Mouse (Mus musculus) heart, embryonic 15.5 days (tissue): Measurements from ENCODE around the gene Serpina3b. TPM values are rescaled to one million over a fixed set of nuclear protein-coding genes. Genes with fewer than 3 reads are reported as not detected.
A peak's percentile ranks its signal among the peaks of the same experiment; 100 is the strongest.

Source experiments
- ATAC-seq: fragments of 200-750 bp; cut with Nextera tagmentation; replicated peaks from 2 replicates; pipeline ENCODE4 v1.8.0; 2017; ENCODE audit warnings: low read depth, moderate TSS enrichment; ENCODE audit not compliant: insufficient number of reproducible peaks, insufficient read depth, low FRiP score
- H3K27ac ChIP-seq: fragments of 300-500 bp; sonication (generic); 2 replicates; pipeline ENCODE4 v1.5.1; 2015; ENCODE audit warnings: mild to moderate bottlenecking, inconsistent platforms
- H3K27me3 ChIP-seq: fragments of 300-500 bp; sonication (generic); 2 replicates; pipeline ENCODE4 v1.6.1; 2015; ENCODE audit warnings: inconsistent platforms
- H3K36me3 ChIP-seq: fragments of 300-500 bp; sonication (generic); 2 replicates; pipeline ENCODE4 v1.6.1; 2015; ENCODE audit warnings: mild to moderate bottlenecking, inconsistent platforms
- H3K4me1 ChIP-seq: fragments of 300-500 bp; sonication (generic); replicated peaks from 2 replicates; pipeline ENCODE4 v1.6.1; 2015; ENCODE audit warnings: inconsistent platforms
- H3K4me2 ChIP-seq: fragments of 300-500 bp; sonication (generic); 2 replicates; pipeline ENCODE4 v1.6.1; 2015; ENCODE audit warnings: inconsistent platforms, mild to moderate bottlenecking, moderate library complexity
- H3K4me3 ChIP-seq: fragments of 300-500 bp; sonication (generic); 2 replicates; pipeline ENCODE4 v1.5.1; 2015; ENCODE audit warnings: mild to moderate bottlenecking, inconsistent platforms
- H3K9ac ChIP-seq: fragments of 300-500 bp; sonication (generic); 2 replicates; pipeline ENCODE4 v1.6.1; 2015; ENCODE audit warnings: mild to moderate bottlenecking, inconsistent platforms
- H3K9me3 ChIP-seq: fragments of 300-500 bp; sonication (generic); replicated peaks from 2 replicates; pipeline ENCODE4 v1.6.1; 2016; ENCODE audit warnings: inconsistent platforms
- whole genome bisulfite sequencing: fragments of 180-500 bp; shearing (Covaris S2); methylation state at CpG from one replicate; pipeline ENCODE4 v1.1.7; 2015; ENCODE audit warnings: mixed read lengths; 5-methylcytosine and 5-hydroxymethylcytosine counted together
- polyA plus RNA-seq: library from polyadenylated mRNA; unstranded; fragments of >200 nt; fragmentation: Nextera tagmentation; extraction: Ambion mirVana; gene quantifications from 2 replicates; pipeline ENCODE4 v1.2.1, GENCODE M21; 2015

Serpina3b gene
- polyA plus RNA-seq, 1 experiment from 2014 or later: 0.11 TPM

GRCm38 (mm10) chr12:104178577-104178976 is 50.8 kb downstream of the Serpina3b start:
- peak; percentile 72 for ATAC-seq
- H3K9ac ChIP-seq: no peak overlapping the region
- H3K27me3 ChIP-seq: peaks cover 14% of the 10 kb centered on the region
- H3K27ac ChIP-seq: no peak overlapping the region
- no peaks in the 10 kb centered on the region for H3K9me3 ChIP-seq
- H3K4me2 ChIP-seq: no peak overlapping the region
- peaks cover 11% of the 10 kb centered on the region for H3K4me1 ChIP-seq
- H3K4me3 ChIP-seq: no peak overlapping the region
- H3K36me3 ChIP-seq: no peaks in the 10 kb centered on the region

GRCm38 (mm10) chr12:104178987-104179386 is 51.2 kb downstream of the Serpina3b start:
- 0 out of 2 replicates have a peak, but pooled peaks have one; percentile 25 for ATAC-seq
- H3K4me1 ChIP-seq: peaks cover 11% of the 10 kb centered on the region
- no peak overlapping the region for H3K4me3 ChIP-seq
- H3K27ac ChIP-seq: no peak overlapping the region
- 60% methylated on average over 2 of the region's 2 CpGs for WGBS
- peaks cover 14% of the 10 kb centered on the region for H3K27me3 ChIP-seq
- no peak overlapping the region for H3K4me2 ChIP-seq
- no peak overlapping the region for H3K9ac ChIP-seq
- H3K9me3 ChIP-seq: no peaks in the 10 kb centered on the region
- H3K36me3 ChIP-seq: no peaks in the 10 kb centered on the region

DNA sequence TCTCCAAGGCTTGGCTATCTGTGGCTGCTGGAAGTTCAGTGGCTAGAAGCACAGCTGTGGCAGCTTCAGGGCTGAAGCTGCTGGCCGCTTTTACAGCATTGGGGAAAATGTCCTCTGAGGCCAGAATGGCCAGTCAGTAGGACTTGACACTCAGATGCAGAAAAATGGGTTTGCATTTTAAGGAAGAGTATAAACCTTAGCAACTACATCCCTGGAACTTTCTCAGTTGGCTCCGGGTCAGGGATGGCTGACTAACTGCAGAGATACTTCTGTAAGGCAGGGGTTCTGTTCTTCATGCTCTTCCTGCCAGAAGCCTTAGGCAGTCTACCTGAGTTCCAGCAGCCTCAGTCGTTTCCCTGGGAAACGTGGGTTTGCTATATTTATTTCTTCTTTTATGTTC is 57.2 kb downstream of the Serpina3b start:
- Histone ChIP-seq H3K4me2 (no peak overlapping the region), H3K4me3 (no peak overlapping the region), H3K9me3 (no peaks in the 10 kb centered on the region), H3K27me3 (peaks cover 10% of the 10 kb centered on the region), H3K27ac (no peak overlapping the region), H3K4me1 (no peaks in the 10 kb centered on the region), H3K9ac (no peak overlapping the region), H3K36me3 (no peaks in the 10 kb centered on the region)
- no peak for ATAC-seq
- 62% methylated on average over 4 of the region's 4 CpGs for WGBS

DNA sequence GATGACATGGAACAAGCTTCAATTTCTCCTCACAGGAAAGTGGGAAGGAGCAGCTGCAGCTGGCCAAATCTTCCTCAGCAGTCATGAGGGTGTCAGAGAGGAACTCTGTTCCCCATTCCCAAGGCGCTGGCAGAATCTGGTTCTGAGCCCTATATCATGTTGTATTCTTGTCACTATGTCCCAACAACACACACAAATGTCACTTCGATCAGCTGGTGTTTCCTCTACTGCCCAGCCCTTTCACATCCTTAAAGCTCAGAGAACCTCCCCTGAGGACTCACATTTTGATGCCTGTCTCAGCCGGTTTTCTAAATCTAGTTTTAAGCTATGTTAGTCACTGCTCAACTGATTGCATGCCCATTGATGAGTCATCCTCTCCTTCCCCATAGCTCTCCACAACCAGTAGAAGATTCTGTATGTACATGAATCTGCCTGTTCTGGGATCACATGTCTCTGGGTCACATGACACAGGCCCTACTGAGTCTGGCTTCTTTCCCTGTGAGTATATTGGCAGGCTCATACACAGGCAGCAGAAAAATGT is 58.3 kb downstream of the Serpina3b start:
- no peak overlapping the region for H3K4me2 ChIP-seq
- no peaks in the 10 kb centered on the region for H3K4me1 ChIP-seq
- no peaks in the 10 kb centered on the region for H3K9me3 ChIP-seq
- ATAC-seq: no peak
- WGBS: 62% methylated on average over 3 of the region's 3 CpGs
- no peaks in the 10 kb centered on the region for H3K36me3 ChIP-seq
- no peak overlapping the region for H3K9ac ChIP-seq
- no peak overlapping the region for H3K4me3 ChIP-seq
- peaks cover 3% of the 10 kb centered on the region for H3K27me3 ChIP-seq
- H3K27ac ChIP-seq: no peak overlapping the region

Other genes starting within 250 kb of the Serpina3b start
- gene Serpina1c, start 223.1 kb upstream of the Serpina3b start, polyA plus RNA-seq: 0.43 and 1.8 TPM in 2 replicates
- 0.40 and 1.6 TPM in 2 replicates for gene Serpina1e, start 169.0 kb upstream of the Serpina3b start, polyA plus RNA-seq
- gene Serpina11, start 138.0 kb upstream of the Serpina3b start, polyA plus RNA-seq: not detected in 2 replicates
- gene Serpina9, start 114.2 kb upstream of the Serpina3b start, polyA plus RNA-seq: 0.18 and 0.33 TPM in 2 replicates
- gene Serpina12, start 83.6 kb upstream of the Serpina3b start, polyA plus RNA-seq: not detected in 2 replicates
- not detected in 2 replicates for gene Serpina5, start 26.9 kb upstream of the Serpina3b start, polyA plus RNA-seq
- gene Serpina3a, start 15.3 kb upstream of the Serpina3b start, polyA plus RNA-seq: not detected in 2 replicates
- gene Serpina3c, start 25.9 kb downstream of the Serpina3b start, polyA plus RNA-seq: 0.10 TPM in 1 of 2 replicates, not detected in the other
- 0.06 and 0.25 TPM in 2 replicates for gene Serpina3f, start 86.5 kb downstream of the Serpina3b start, polyA plus RNA-seq
- gene Serpina3g, start 108.2 kb downstream of the Serpina3b start, polyA plus RNA-seq: 2.9 and 11.3 TPM in 2 replicates
- gene Serpina3i, start 135.1 kb downstream of the Serpina3b start, polyA plus RNA-seq: 0.25 and 3.2 TPM in 2 replicates
- gene Serpina3j, start 186.6 kb downstream of the Serpina3b start, polyA plus RNA-seq: 0.10 TPM in 1 of 2 replicates, not detected in the other
- not detected in 2 replicates for gene Serpina3k, start 210.5 kb downstream of the Serpina3b start, polyA plus RNA-seq
- gene Serpina3m, start 210.5 kb downstream of the Serpina3b start, polyA plus RNA-seq: not detected in 2 replicates